Mouse (Mus musculus) heart, adult 2 months (tissue): ENCODE results near the gene Arhgap24.

Source experiments
- EP300 ChIP-seq: fragments of 200-500 bp; IDR thresholded peaks from 2 replicates; pipeline ENCODE4 v1.6.1; 2011; ENCODE audit warnings: low read depth, low read length, control low read depth; ENCODE audit not compliant: insufficient read depth
- POLR2A ChIP-seq: fragments of 200-500 bp; IDR thresholded peaks from 2 replicates; pipeline ENCODE4 v1.6.1; 2011; ENCODE audit warnings: mild to moderate bottlenecking, low read depth, low read length, control low read depth; ENCODE audit not compliant: insufficient read depth

DNA sequence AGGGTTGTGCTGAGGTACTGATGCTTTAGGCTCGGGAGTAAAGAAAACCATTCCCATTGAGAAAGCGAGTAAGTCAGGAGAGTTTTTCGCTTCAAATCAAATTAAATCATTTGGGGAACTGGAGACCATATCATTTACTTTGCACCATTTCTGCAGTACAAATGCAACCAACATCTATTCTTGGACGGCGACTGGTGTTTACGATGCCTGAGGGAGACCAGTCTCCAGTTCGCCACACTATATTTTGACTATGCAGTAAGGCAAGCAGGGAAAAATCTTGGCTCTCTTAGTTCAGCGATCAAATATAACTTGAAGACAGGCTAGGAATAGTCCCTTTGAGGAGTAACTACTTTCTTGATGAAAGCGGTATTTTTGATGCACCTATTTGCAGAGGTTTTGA, 11.0 kb downstream of the Arhgap24 start:
- TF ChIP-seq EP300 (no peak), POLR2A (no peak)
